Mouse (Mus musculus) cerebellum, postnatal 4 days (tissue): Measurements from ENCODE around the gene Zfp853.

Source experiments
- DNase-seq, 2 experiments: peaks; one replicate each; pipeline ENCODE4 v3.0.0; 2022; ENCODE audit warnings: low spot score in 2 of 2, mixed read lengths in 1 of 2

Zfp853 gene

DNA sequence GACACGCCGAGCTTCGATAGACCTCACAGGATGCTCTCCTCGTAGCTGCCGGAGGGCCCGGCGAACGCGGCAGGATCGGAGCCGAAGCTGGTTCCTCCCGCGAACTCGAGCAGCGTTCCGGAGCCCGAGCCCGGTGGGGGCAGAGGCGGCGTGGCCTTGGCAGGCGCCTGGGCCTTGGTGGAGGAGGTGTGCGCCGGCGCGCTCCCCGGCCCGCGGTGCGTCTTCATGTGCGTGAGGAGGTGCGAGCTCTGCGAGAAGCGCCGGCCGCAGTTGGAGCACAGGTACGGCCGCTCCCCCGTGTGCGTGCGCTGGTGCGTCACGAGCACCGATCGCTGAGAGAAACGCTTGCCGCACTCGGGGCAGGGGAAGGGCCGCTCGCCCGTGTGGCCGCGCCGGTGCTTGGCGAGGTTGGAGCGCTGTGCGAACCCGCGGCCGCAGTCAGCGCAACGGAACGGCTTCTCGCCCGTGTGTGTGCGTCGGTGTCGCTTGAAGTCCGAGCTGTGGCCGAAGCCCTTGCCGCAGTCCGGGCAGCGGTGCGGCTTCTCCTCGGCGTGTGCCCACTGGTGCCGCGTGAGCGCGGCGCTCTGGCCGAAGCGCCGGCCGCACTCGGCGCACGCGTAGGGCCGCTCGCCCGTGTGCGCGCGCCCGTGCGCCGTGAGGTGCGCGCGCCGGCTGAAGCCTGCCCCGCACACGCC, 40.1 kb downstream of the Zfp853 start:
- DNase-seq = peak in 1 of 2 experiments; percentile 30

DNA sequence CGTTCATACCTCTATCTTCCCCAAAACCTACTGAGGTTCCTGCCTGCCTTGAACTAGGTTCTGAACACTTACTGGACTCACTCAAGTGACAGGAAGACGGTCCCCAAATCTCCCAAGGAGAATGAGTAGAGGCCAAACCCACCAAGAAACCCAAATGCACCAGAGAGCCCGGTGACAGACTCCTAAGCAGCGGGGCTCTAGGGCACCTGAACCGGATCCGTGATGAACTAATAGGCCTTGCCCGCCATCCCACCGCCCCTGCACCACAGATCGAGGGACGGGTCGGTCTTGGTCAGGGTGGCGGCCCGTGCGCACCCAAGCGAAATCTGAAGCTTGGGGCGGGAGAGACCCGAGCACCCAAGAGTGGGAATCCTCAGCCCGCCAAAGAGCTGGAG, 40.6 kb downstream of the Zfp853 start:
- no peak for DNase-seq

DNA sequence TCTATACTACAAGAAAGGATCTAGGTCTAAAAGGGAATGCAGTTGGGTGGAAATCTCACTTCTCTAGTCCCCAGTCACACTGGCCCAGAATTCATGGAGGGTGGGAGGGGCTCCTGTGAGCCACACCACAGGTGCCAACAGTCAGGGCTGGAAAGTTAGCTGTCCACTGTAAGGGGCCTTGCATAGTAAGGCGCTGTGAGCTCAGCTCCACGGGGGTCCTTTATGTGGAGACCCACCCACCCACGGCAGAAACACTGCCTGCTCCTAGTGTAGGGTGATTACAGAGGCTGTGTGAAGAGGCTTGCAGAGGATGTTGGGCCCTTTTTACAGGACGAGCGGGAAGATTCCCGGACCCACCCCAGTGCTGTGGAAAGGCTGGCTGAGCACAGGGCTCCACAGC, 41.4 kb downstream of the Zfp853 start:
- DNase-seq = no peak

DNA sequence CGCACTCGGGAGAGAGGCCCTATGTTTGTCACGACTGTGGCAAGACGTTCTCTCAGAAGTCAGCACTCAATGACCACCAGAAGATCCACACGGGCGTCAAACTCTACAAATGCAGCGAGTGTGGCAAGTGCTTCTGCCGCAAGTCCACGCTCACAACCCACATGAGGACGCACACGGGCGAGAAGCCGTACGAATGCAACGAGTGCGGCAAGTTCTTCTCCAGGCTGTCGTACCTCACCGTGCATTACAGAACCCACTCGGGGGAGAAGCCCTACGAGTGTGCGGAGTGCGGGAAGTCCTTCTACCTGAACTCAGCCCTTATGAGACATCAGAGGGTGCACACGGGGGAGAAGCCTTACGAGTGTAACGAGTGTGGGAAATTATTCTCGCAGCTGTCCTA, 48.5 kb downstream of the Zfp853 start:
- no peak for DNase-seq
